Mouse (Mus musculus) G1E (cell line): ENCODE measurements around the gene Naa20.

Source experiments
- CTCF ChIP-seq: IDR thresholded peaks from 2 replicates; pipeline ENCODE4 v1.5.1; 2012; ENCODE audit warnings: low read depth, low read length, inconsistent platforms, mixed read lengths
- GATA1 ChIP-seq: IDR thresholded peaks from 2 replicates; pipeline ENCODE4 v1.6.1; 2012; ENCODE audit warnings: borderline replicate concordance, low read length, inconsistent platforms, mixed read lengths
- POLR2AphosphoS5 ChIP-seq: IDR thresholded peaks from 2 replicates; pipeline ENCODE4 v1.6.1; 2012; ENCODE audit warnings: low read depth, low read length, inconsistent platforms; ENCODE audit not compliant: insufficient replicate concordance
- TAL1 ChIP-seq: conservative IDR thresholded peaks from 2 replicates; pipeline ENCODE4 v1.6.1; 2012; ENCODE audit warnings: low read depth, low read length, inconsistent platforms, mixed read lengths

DNA sequence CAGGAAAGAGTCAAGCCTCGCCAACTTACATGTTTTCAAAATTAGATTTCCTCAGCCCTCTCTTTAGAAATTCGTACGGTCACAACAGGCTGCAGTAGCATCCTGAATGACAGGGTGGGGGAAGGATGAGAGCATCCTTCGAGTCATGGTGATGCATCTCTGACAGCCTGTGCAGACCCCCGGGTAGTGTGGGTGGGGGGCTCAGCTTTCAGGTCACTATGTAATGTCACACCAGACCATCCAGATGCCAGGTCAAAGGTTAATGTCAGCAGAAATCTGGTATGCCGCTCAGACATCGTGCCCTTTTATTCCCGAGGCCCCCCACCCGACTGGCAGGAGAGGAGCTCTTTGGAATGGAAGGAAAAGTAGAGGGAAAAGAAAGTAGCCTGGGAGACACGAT is 48.3 kb downstream of the Naa20 start:
- TF ChIP-seq POLR2AphosphoS5 (no peak), CTCF (no peak), GATA1 (no peak), TAL1 (no peak)
